Mouse (Mus musculus) cerebellum, adult 2 months (tissue): ENCODE data around the gene Pla2g5. TPM values are rescaled to one million over a fixed set of nuclear protein-coding genes. Genes with fewer than 3 reads are reported as not detected.

ENCODE experiments used
- DNase-seq, 2 experiments: peaks; one replicate each; pipeline ENCODE4 v3.0.0; 2021
- H3K27ac ChIP-seq: fragments of 200-500 bp; 2 replicates; pipeline ENCODE4 v1.5.1; 2012; ENCODE audit warnings: low read length, control low read depth, inconsistent platforms; ENCODE audit not compliant: insufficient read depth
- H3K27me3 ChIP-seq: fragments of 200-500 bp; 2 replicates; pipeline ENCODE4 v1.6.1; 2012; ENCODE audit warnings: inconsistent platforms, mild to moderate bottlenecking, low read length, moderate library complexity; ENCODE audit not compliant: control insufficient read depth, insufficient read depth
- H3K4me1 ChIP-seq: fragments of 200-500 bp; 2 replicates; pipeline ENCODE4 v1.6.1; 2011; ENCODE audit warnings: low read length; ENCODE audit not compliant: control insufficient read depth, insufficient read depth
- H3K4me3 ChIP-seq: fragments of 200-500 bp; replicated peaks from 2 replicates; pipeline ENCODE3; 2011; ENCODE audit warnings: mild to moderate bottlenecking, low read depth, low read length, control low read depth; ENCODE audit not compliant: insufficient read depth
- CTCF ChIP-seq: fragments of 200-500 bp; IDR thresholded peaks from 2 replicates; pipeline ENCODE4 v1.5.1; 2011; ENCODE audit warnings: low read depth, mild to moderate bottlenecking, control low read depth, low read length, moderate library complexity, borderline replicate concordance; ENCODE audit not compliant: insufficient read depth
- POLR2A ChIP-seq: fragments of 200-500 bp; IDR thresholded peaks from 2 replicates; pipeline ENCODE4 v1.6.1; 2011; ENCODE audit warnings: low read length, control low read depth, borderline replicate concordance; ENCODE audit not compliant: insufficient read depth
- WGBS: fragments of 180-500 bp; shearing (Covaris S2); methylation state at CpG from one replicate; pipeline ENCODE4 v1.1.7; 2018; 5-methylcytosine and 5-hydroxymethylcytosine counted together
- polyA plus RNA-seq: library from polyadenylated mRNA; depleted of rRNA; stranded (reverse); fragments of >200 nt; gene quantifications from 2 replicates; pipeline ENCODE4 v1.2.3, GENCODE M21; 2012

Pla2g5 gene
- polyA plus RNA-seq, 1 experiment, result 2.0 TPM

DNA sequence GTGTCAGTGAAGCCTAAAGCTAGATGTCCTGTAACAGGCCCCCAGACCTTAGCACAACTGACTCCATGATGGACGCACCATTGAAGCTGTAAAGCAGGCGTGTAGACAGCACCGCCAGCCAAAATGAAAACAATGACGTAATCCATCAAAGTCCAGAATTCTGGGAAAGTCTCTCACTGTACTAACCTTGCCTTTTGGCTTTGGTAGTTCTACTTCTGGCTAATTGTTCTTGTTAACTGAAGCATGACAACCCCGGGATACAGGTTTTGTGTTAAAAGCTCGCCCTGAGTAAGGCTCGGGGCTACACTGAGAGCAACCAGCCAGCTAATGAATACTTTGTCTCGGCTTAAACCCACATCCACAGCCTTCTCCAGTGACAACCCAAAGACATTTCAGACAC lies 58.0 kb downstream of the Pla2g5 start:
- Histone ChIP-seq H3K27me3 (no peaks in the 10 kb centered on the region), H3K4me1 (no peaks in the 10 kb centered on the region), H3K4me3 (no peak overlapping the region), H3K27ac (no peak overlapping the region)
- WGBS, result 41% methylated on average over 8 of the region's 8 CpGs
- TF ChIP-seq CTCF (no peak), POLR2A (no peak)
- DNase-seq, result no peak

GRCm38 (mm10) chr4:138802917-138803316 lies 60.4 kb downstream of the Pla2g5 start:
- no peak for DNase-seq
- no peak overlapping the region for H3K4me3 ChIP-seq
- H3K27me3 ChIP-seq, result no peaks in the 10 kb centered on the region
- no peaks in the 10 kb centered on the region for H3K4me1 ChIP-seq
- 80% methylated on average over 11 of the region's 11 CpGs for WGBS
- H3K27ac ChIP-seq, result no peak overlapping the region
- TF ChIP-seq POLR2A (no peak), CTCF (no peak)

- H3K4me3 ChIP-seq, result no peak overlapping the region
- H3K4me1 ChIP-seq, result no peaks in the 10 kb centered on the region
- 95% methylated on average over 4 of the region's 4 CpGs for WGBS
- TF ChIP-seq CTCF (no peak), POLR2A (no peak)
- no peaks in the 10 kb centered on the region for H3K27me3 ChIP-seq
- no peak for DNase-seq
- no peak overlapping the region for H3K27ac ChIP-seq
Observed at GRCm38 (mm10) chr4:138801631-138802030, 61.7 kb downstream of the Pla2g5 start.

GRCm38 (mm10) chr4:138800134-138800744 lies 63.0 kb downstream of the Pla2g5 start:
- WGBS, result 18% methylated on average over 12 of the region's 12 CpGs
- TF ChIP-seq POLR2A, result no peak
- TF ChIP-seq CTCF, result no peak
- no peak overlapping the region for H3K27ac ChIP-seq
- H3K27me3 ChIP-seq, result no peaks in the 10 kb centered on the region
- DNase-seq, result no peak
- H3K4me1 ChIP-seq, result no peaks in the 10 kb centered on the region
- H3K4me3 ChIP-seq, result no peak overlapping the region

- Histone ChIP-seq H3K4me1 (no peaks in the 10 kb centered on the region), H3K27ac (no peak overlapping the region), H3K4me3 (no peak overlapping the region), H3K27me3 (no peaks in the 10 kb centered on the region)
- 50% methylated on average over 4 of the region's 4 CpGs for WGBS
- TF ChIP-seq CTCF (no peak), POLR2A (no peak)
- DNase-seq, result no peak
Observed at GRCm38 (mm10) chr4:138797217-138797570, 66.1 kb downstream of the Pla2g5 start.

GRCm38 (mm10) chr4:138796513-138797216 lies 66.6 kb downstream of the Pla2g5 start:
- no peak for TF ChIP-seq CTCF
- no peak for TF ChIP-seq POLR2A
- DNase-seq, result no peak
- Histone ChIP-seq H3K27ac (no peak overlapping the region), H3K4me1 (no peaks in the 10 kb centered on the region), H3K4me3 (no peak overlapping the region), H3K27me3 (no peaks in the 10 kb centered on the region)
- 34% methylated on average over 6 of the region's 6 CpGs for WGBS

DNA sequence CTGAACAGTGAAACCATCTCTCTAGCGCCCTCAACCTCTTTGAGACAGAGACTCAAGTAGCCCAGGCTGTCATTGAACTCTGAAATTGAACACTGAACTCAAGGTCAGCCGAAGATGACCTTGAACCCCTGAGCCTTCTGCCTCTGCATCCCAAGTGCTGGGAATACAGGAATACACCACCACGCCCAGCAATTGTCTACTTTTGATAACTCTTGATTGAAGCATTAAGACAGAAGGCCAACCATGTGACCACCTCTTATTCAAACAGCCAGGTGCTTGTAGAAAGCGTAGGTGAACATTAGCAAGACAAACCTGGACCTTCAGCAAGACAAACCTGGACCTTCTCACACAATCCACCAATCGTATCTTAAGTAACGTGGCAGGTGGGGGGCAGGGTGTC lies 68.9 kb downstream of the Pla2g5 start:
- Histone ChIP-seq H3K4me1 (no peaks in the 10 kb centered on the region), H3K4me3 (no peak overlapping the region), H3K27ac (no peak overlapping the region), H3K27me3 (no peaks in the 10 kb centered on the region)
- WGBS, result 97% methylated on average over 6 of the region's 6 CpGs
- TF ChIP-seq POLR2A (no peak), CTCF (no peak)
- DNase-seq, result no peak

GRCm38 (mm10) chr4:138793276-138793675 lies 70.0 kb downstream of the Pla2g5 start:
- no peaks in the 10 kb centered on the region for H3K4me1 ChIP-seq
- WGBS, result 69% methylated on average over 2 of the region's 2 CpGs
- no peaks in the 10 kb centered on the region for H3K27me3 ChIP-seq
- TF ChIP-seq CTCF, result peak; percentile 34; the same call in 1 of the 2 replicates
- TF ChIP-seq POLR2A, result no peak
- peak; percentile 15 to 28 for DNase-seq
- H3K27ac ChIP-seq, result no peak overlapping the region
- H3K4me3 ChIP-seq, result no peak overlapping the region
